Mouse (Mus musculus): ENCODE measurements around the gene Fastkd2. TPM values are rescaled to one million over a fixed set of nuclear protein-coding genes. Genes with fewer than 3 reads are reported as not detected.
A peak's percentile ranks its signal among the peaks of the same experiment; 100 is the strongest.

The Fastkd2 gene
- 74.3 and 82.6 TPM in 2 replicates for polyA plus RNA-seq (2014; fragmentation: Nextera tagmentation; extraction: Ambion mirVana)

GRCm38 (mm10) chr1:63730240-63730771, at the start of gene Fastkd2, which contains the start of gene Mdh1b:
Gene Fastkd2 (plus strand): TSS chr1:63730614.
Gene Mdh1b (minus strand): TSS chr1:63730318.
- ATAC-seq (ENCODE audit: insufficient read depth, low FRiP score, low TSS enrichment) (peak; percentile 95), DNase-seq (ENCODE audit: low spot score) (peak; percentile 92)
- Histone ChIP-seq H3K27ac (ENCODE audit: low read depth, low read length) (no peak within 1 kb of the TSS), H3K27me3 (ENCODE audit: control insufficient read depth, insufficient read depth, low read length) (no peaks in the 10 kb centered on the region), H3K4me2 (ENCODE audit: low read depth) (peak within 1 kb of the TSS; percentile 53), H3K4me1 (ENCODE audit: control insufficient read depth, insufficient read depth, low read length) (peaks cover 7% of the 10 kb centered on the region), H3K36me3 (ENCODE audit: control insufficient read depth, insufficient read depth, low read length) (no peaks in the 10 kb centered on the region), H3K4me3 (ENCODE audit: low read depth, low read length) (peak within 1 kb of the TSS; percentile 69), H3K9ac (ENCODE audit: low read length) (peak within 1 kb of the TSS; percentile 65), H3K9me3 (ENCODE audit: control insufficient read depth, low read length) (no peaks in the 10 kb centered on the region)
- WGBS, result under 1% methylated on average over 31 of the region's 31 CpGs

DNA sequence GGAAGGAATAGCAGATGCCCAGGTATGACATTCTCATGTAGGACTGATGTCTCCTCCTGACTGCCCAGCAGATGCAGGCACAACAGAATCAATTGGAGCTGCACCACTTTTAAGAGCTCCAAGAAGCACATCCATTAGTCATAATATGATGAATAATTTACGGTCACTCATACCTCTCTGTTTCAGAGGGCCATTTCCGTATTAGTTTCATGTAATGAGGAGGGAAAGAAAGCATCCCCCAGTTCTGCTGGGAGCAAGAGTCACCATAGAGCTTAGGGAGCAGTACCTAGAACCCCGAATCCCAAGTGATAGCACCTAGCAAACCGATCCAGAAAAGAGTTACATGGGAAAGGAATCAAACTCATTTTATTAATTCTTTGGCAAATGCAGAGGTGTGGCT, 43.6 kb upstream of the Fastkd2 start, which contains the start of gene Dytn:
Gene Dytn (minus strand): TSS at position 101 of the 400 bp plus-strand sequence.
- ATAC-seq (ENCODE audit: insufficient read depth, low FRiP score, low TSS enrichment) (no peak), DNase-seq (ENCODE audit: low spot score) (no peak)
- H3K9me3 ChIP-seq (ENCODE audit: control insufficient read depth, low read length), result no peaks in the 10 kb centered on the region
- H3K9ac ChIP-seq (ENCODE audit: low read length), result no peak within 1 kb of the TSS
- H3K27me3 ChIP-seq (ENCODE audit: control insufficient read depth, insufficient read depth, low read length), result no peaks in the 10 kb centered on the region
- H3K4me2 ChIP-seq (ENCODE audit: low read depth), result no peak within 1 kb of the TSS
- H3K4me1 ChIP-seq (ENCODE audit: control insufficient read depth, insufficient read depth, low read length), result no peaks in the 10 kb centered on the region
- H3K4me3 ChIP-seq (ENCODE audit: low read depth, low read length), result no peak within 1 kb of the TSS
- H3K36me3 ChIP-seq (ENCODE audit: control insufficient read depth, insufficient read depth, low read length), result no peaks in the 10 kb centered on the region
- 87% methylated on average over 4 of the region's 4 CpGs for WGBS
- no peak within 1 kb of the TSS for H3K27ac ChIP-seq (ENCODE audit: low read depth, low read length)

- 82% methylated on average over 3 of the region's 3 CpGs for WGBS
- ATAC-seq (ENCODE audit: insufficient read depth, low FRiP score, low TSS enrichment) (no peak), DNase-seq (ENCODE audit: low spot score) (no peak)
- Histone ChIP-seq H3K36me3 (ENCODE audit: control insufficient read depth, insufficient read depth, low read length) (no peaks in the 10 kb centered on the region), H3K9ac (ENCODE audit: low read length) (no peak overlapping the region), H3K4me2 (ENCODE audit: low read depth) (no peak overlapping the region), H3K27ac (ENCODE audit: low read depth, low read length) (no peak overlapping the region), H3K4me1 (ENCODE audit: control insufficient read depth, insufficient read depth, low read length) (no peaks in the 10 kb centered on the region), H3K9me3 (ENCODE audit: control insufficient read depth, low read length) (no peaks in the 10 kb centered on the region), H3K27me3 (ENCODE audit: control insufficient read depth, insufficient read depth, low read length) (no peaks in the 10 kb centered on the region), H3K4me3 (ENCODE audit: low read depth, low read length) (no peak overlapping the region)
These were observed 33.6 kb upstream of the Fastkd2 start for GRCm38 (mm10) chr1:63696861-63697260.

GRCm38 (mm10) chr1:63705733-63706132, 24.7 kb upstream of the Fastkd2 start:
- Histone ChIP-seq H3K4me1 (ENCODE audit: control insufficient read depth, insufficient read depth, low read length) (no peaks in the 10 kb centered on the region), H3K9me3 (ENCODE audit: control insufficient read depth, low read length) (no peaks in the 10 kb centered on the region), H3K27me3 (ENCODE audit: control insufficient read depth, insufficient read depth, low read length) (no peaks in the 10 kb centered on the region), H3K4me2 (ENCODE audit: low read depth) (no peak overlapping the region), H3K4me3 (ENCODE audit: low read depth, low read length) (no peak overlapping the region), H3K9ac (ENCODE audit: low read length) (no peak overlapping the region), H3K27ac (ENCODE audit: low read depth, low read length) (no peak overlapping the region), H3K36me3 (ENCODE audit: control insufficient read depth, insufficient read depth, low read length) (no peaks in the 10 kb centered on the region)
- ATAC-seq (ENCODE audit: insufficient read depth, low FRiP score, low TSS enrichment) (no peak), DNase-seq (ENCODE audit: low spot score) (no peak)
- 73% methylated on average over 5 of the region's 5 CpGs for WGBS

DNA sequence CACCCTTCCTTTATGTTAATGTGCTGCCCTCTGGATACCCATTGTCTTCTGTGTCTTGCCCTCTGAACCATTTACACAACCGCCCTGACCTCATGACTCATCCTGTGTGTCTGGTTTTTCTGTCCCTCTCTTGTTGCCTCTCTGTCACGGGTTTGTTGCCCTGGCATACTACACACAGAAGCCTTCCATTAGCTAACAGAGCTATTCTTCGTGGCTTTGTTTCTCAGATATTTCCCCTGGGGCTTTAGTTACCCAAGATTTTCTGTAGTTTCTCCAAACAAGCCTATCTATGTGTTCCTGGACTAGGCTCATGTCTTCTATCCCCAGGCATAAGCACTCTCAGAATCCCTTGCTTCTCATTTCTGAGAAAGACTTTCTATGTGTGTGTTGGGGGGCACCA, 21.5 kb upstream of the Fastkd2 start:
- Histone ChIP-seq H3K9ac (ENCODE audit: low read length) (no peak overlapping the region), H3K4me1 (ENCODE audit: control insufficient read depth, insufficient read depth, low read length) (no peaks in the 10 kb centered on the region), H3K36me3 (ENCODE audit: control insufficient read depth, insufficient read depth, low read length) (no peaks in the 10 kb centered on the region), H3K4me3 (ENCODE audit: low read depth, low read length) (no peak overlapping the region), H3K9me3 (ENCODE audit: control insufficient read depth, low read length) (no peaks in the 10 kb centered on the region), H3K27me3 (ENCODE audit: control insufficient read depth, insufficient read depth, low read length) (no peaks in the 10 kb centered on the region), H3K4me2 (ENCODE audit: low read depth) (no peak overlapping the region), H3K27ac (ENCODE audit: low read depth, low read length) (no peak overlapping the region)
- WGBS, result 72% methylated on average over 3 of the region's 3 CpGs
- ATAC-seq (ENCODE audit: insufficient read depth, low FRiP score, low TSS enrichment) (no peak), DNase-seq (ENCODE audit: low spot score) (no peak)

DNA sequence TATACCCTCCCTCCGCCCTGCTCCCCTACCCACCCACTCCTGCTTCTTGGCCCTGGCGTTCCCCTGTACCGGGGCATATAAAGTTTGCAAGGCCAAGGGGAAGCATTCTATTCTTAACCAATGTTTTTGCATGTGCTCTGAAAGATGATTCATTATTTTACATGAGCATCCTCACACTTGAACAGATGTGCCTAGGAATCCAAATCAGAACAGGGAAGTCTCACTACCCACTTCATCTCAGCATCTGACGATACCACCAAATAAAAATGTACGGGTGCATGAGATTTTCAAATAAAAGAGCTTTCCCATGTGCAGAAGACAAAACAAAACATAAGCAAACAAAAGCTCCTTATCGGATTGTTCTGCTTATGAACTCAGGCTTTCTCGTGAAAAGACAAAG, 10.3 kb upstream of the Fastkd2 start:
- Histone ChIP-seq H3K36me3 (ENCODE audit: control insufficient read depth, insufficient read depth, low read length) (no peaks in the 10 kb centered on the region), H3K9me3 (ENCODE audit: control insufficient read depth, low read length) (no peaks in the 10 kb centered on the region), H3K4me3 (ENCODE audit: low read depth, low read length) (no peak overlapping the region), H3K27ac (ENCODE audit: low read depth, low read length) (no peak overlapping the region), H3K27me3 (ENCODE audit: control insufficient read depth, insufficient read depth, low read length) (no peaks in the 10 kb centered on the region), H3K9ac (ENCODE audit: low read length) (no peak overlapping the region), H3K4me1 (ENCODE audit: control insufficient read depth, insufficient read depth, low read length) (no peaks in the 10 kb centered on the region), H3K4me2 (ENCODE audit: low read depth) (no peak overlapping the region)
- WGBS, result 88% methylated on average over 7 of the region's 7 CpGs
- DNase-seq (ENCODE audit: low spot score), result no peak
- no peak for ATAC-seq (ENCODE audit: insufficient read depth, low FRiP score, low TSS enrichment)

- no peaks in the 10 kb centered on the region for H3K27me3 ChIP-seq (ENCODE audit: control insufficient read depth, insufficient read depth, low read length)
- ATAC-seq (ENCODE audit: insufficient read depth, low FRiP score, low TSS enrichment) (no peak), DNase-seq (ENCODE audit: low spot score) (peak; percentile 10)
- peak overlapping the region; percentile 69 for H3K4me3 ChIP-seq (ENCODE audit: low read depth, low read length)
- H3K9me3 ChIP-seq (ENCODE audit: control insufficient read depth, low read length), result no peaks in the 10 kb centered on the region
- H3K9ac ChIP-seq (ENCODE audit: low read length), result no peak overlapping the region
- H3K27ac ChIP-seq (ENCODE audit: low read depth, low read length), result no peak overlapping the region
- no peaks in the 10 kb centered on the region for H3K36me3 ChIP-seq (ENCODE audit: control insufficient read depth, insufficient read depth, low read length)
- H3K4me1 ChIP-seq (ENCODE audit: control insufficient read depth, insufficient read depth, low read length), result peaks cover 7% of the 10 kb centered on the region
- 41% methylated on average over 8 of the region's 8 CpGs for WGBS
- peak overlapping the region; percentile 46 for H3K4me2 ChIP-seq (ENCODE audit: low read depth)
These were observed 618 bp upstream of the Fastkd2 start for GRCm38 (mm10) chr1:63729796-63730195.

- Histone ChIP-seq H3K36me3 (ENCODE audit: control insufficient read depth, insufficient read depth, low read length) (peaks cover under 1% of the 10 kb centered on the region), H3K27me3 (ENCODE audit: control insufficient read depth, insufficient read depth, low read length) (no peaks in the 10 kb centered on the region), H3K27ac (ENCODE audit: low read depth, low read length) (no peak overlapping the region), H3K4me3 (ENCODE audit: low read depth, low read length) (no peak overlapping the region), H3K9me3 (ENCODE audit: control insufficient read depth, low read length) (no peaks in the 10 kb centered on the region), H3K4me1 (ENCODE audit: control insufficient read depth, insufficient read depth, low read length) (no peaks in the 10 kb centered on the region), H3K4me2 (ENCODE audit: low read depth) (no peak overlapping the region), H3K9ac (ENCODE audit: low read length) (no peak overlapping the region)
- DNase-seq (ENCODE audit: low spot score) (no peak), ATAC-seq (ENCODE audit: insufficient read depth, low FRiP score, low TSS enrichment) (no peak)
- WGBS, result 59% methylated on average over 2 of the region's 2 CpGs
These were observed 25.6 kb downstream of the Fastkd2 start for GRCm38 (mm10) chr1:63756005-63756404.

DNA sequence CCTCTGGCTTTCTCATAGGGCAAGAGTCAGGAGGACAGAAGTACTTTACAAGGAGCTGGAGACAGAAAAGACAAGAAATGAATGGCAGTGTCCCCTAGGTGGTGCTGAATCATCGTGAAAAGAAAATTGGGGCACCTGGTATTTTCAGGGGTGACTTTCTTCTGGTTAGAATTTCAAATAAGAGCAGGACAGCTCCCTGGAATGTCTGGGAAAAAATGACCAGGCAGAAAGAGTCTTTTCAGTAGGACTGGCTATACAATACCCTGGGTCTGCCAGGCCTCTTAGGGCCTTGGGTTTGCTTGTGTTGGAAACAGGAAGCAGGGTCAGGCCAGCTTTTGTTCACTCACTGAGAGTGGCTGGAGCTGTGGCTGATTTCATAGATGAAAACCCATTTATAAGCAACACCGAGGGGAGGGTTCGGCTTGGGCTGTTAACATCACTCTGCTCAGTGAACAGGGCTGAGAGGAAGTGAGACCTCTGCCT, 32.8 kb downstream of the Fastkd2 start:
- Histone ChIP-seq H3K4me3 (ENCODE audit: low read depth, low read length) (no peak overlapping the region), H3K27me3 (ENCODE audit: control insufficient read depth, insufficient read depth, low read length) (no peaks in the 10 kb centered on the region), H3K9me3 (ENCODE audit: control insufficient read depth, low read length) (no peaks in the 10 kb centered on the region), H3K4me2 (ENCODE audit: low read depth) (no peak overlapping the region), H3K36me3 (ENCODE audit: control insufficient read depth, insufficient read depth, low read length) (no peaks in the 10 kb centered on the region), H3K4me1 (ENCODE audit: control insufficient read depth, insufficient read depth, low read length) (peaks cover 20% of the 10 kb centered on the region), H3K27ac (ENCODE audit: low read depth, low read length) (peak overlapping the region; percentile 84), H3K9ac (ENCODE audit: low read length) (peak overlapping the region; percentile 0)
- peak; percentile 71 for ATAC-seq (ENCODE audit: insufficient read depth, low FRiP score, low TSS enrichment)
- WGBS, result 8% methylated on average over 3 of the region's 3 CpGs
- peak; percentile 76 for DNase-seq (ENCODE audit: low spot score)

All from neural tube, embryonic 11.5 days (tissue).